Mouse (Mus musculus): ENCODE data around the gene Rprd1b. TPM values are rescaled to one million over a fixed set of nuclear protein-coding genes. Genes with fewer than 3 reads are reported as not detected.
"Not testable (repeated sequence)": the region's sequence is repeated elsewhere in the genome, so short reads cannot be mapped to it uniquely, and the experiment has no call there.

The Rprd1b gene
- polyA plus RNA-seq, 1 experiment from 2014 or later, result 40.7 TPM

- no peak for ATAC-seq
- H3K4me2 ChIP-seq (replicated peaks), result no peak overlapping the region
- no peak overlapping the region for H3K9ac ChIP-seq
- H3K27ac ChIP-seq, result no peak overlapping the region
- H3K9me3 ChIP-seq, result no peaks in the 10 kb centered on the region
- H3K36me3 ChIP-seq, result peaks cover 26% of the 10 kb centered on the region
- H3K27me3 ChIP-seq (replicated peaks), result no peaks in the 10 kb centered on the region
- no peak overlapping the region for H3K4me3 ChIP-seq (replicated peaks)
- WGBS, result 70% methylated on average over 4 of the region's 4 CpGs
- no peaks in the 10 kb centered on the region for H3K4me1 ChIP-seq (replicated peaks)
Observed at GRCm38 (mm10) chr2:158046186-158046585, 17.9 kb downstream of the Rprd1b start.

- Histone ChIP-seq H3K27ac (no peak overlapping the region), H3K36me3 (peaks cover 31% of the 10 kb centered on the region)
- 51% methylated on average over 3 of the region's 3 CpGs for WGBS
Observed at GRCm38 (mm10) chr2:158047903-158048302, 19.6 kb downstream of the Rprd1b start.

GRCm38 (mm10) chr2:158048718-158049117, 20.4 kb downstream of the Rprd1b start:
- Histone ChIP-seq H3K4me2 (replicated peaks) (no peak overlapping the region), H3K27ac (no peak overlapping the region), H3K4me3 (replicated peaks) (no peak overlapping the region), H3K27me3 (replicated peaks) (no peaks in the 10 kb centered on the region), H3K9me3 (no peaks in the 10 kb centered on the region), H3K4me1 (replicated peaks) (no peaks in the 10 kb centered on the region), H3K36me3 (peaks cover 26% of the 10 kb centered on the region), H3K9ac (no peak overlapping the region)
- ATAC-seq, result no peak
- WGBS, result 100% methylated on average over 1 of the region's 1 CpGs

More at GRCm38 (mm10) chr2:158047903-158048302, 19.6 kb downstream of the Rprd1b start:
- H3K4me2 ChIP-seq (replicated peaks), result no peak overlapping the region
- ATAC-seq, result no peak
- no peaks in the 10 kb centered on the region for H3K9me3 ChIP-seq
- H3K4me1 ChIP-seq (replicated peaks), result no peaks in the 10 kb centered on the region
- no peak overlapping the region for H3K9ac ChIP-seq
- no peaks in the 10 kb centered on the region for H3K27me3 ChIP-seq (replicated peaks)
- H3K4me3 ChIP-seq (replicated peaks), result no peak overlapping the region

- Histone ChIP-seq H3K4me1 (replicated peaks) (no peaks in the 10 kb centered on the region), H3K4me2 (replicated peaks) (no peak overlapping the region), H3K9ac (no peak overlapping the region), H3K27ac (no peak overlapping the region), H3K4me3 (replicated peaks) (no peak overlapping the region), H3K9me3 (no peaks in the 10 kb centered on the region), H3K27me3 (replicated peaks) (no peaks in the 10 kb centered on the region), H3K36me3 (peaks cover 21% of the 10 kb centered on the region)
- no peak for ATAC-seq
- 85% methylated on average over 8 of the region's 8 CpGs for WGBS
Observed at GRCm38 (mm10) chr2:158050116-158050515, 21.8 kb downstream of the Rprd1b start.

- Histone ChIP-seq H3K4me2 (replicated peaks) (no peak overlapping the region), H3K9ac (no peak overlapping the region), H3K36me3 (peaks cover 20% of the 10 kb centered on the region), H3K4me1 (replicated peaks) (no peaks in the 10 kb centered on the region), H3K27ac (no peak overlapping the region), H3K9me3 (no peaks in the 10 kb centered on the region), H3K4me3 (replicated peaks) (no peak overlapping the region), H3K27me3 (replicated peaks) (no peaks in the 10 kb centered on the region)
- WGBS, result 89% methylated on average over 3 of the region's 3 CpGs
- no peak for ATAC-seq
Observed at GRCm38 (mm10) chr2:158054596-158054995, 26.3 kb downstream of the Rprd1b start.

- H3K4me2 ChIP-seq (replicated peaks); H3K27me3 ChIP-seq (replicated peaks); H3K9ac ChIP-seq; ATAC-seq; H3K27ac ChIP-seq; H3K4me1 ChIP-seq (replicated peaks); H3K9me3 ChIP-seq; H3K4me3 ChIP-seq (replicated peaks): not testable (repeated sequence)
- 90% methylated on average over 8 of the region's 8 CpGs for WGBS
- H3K36me3 ChIP-seq, result peaks cover 21% of the 10 kb centered on the region
Observed at GRCm38 (mm10) chr2:158055383-158055782, 27.1 kb downstream of the Rprd1b start.

GRCm38 (mm10) chr2:158057030-158057429, 28.7 kb downstream of the Rprd1b start:
- peaks cover 18% of the 10 kb centered on the region for H3K36me3 ChIP-seq
- no peaks in the 10 kb centered on the region for H3K27me3 ChIP-seq (replicated peaks)
- WGBS, result 88% methylated on average over 3 of the region's 3 CpGs
- no peaks in the 10 kb centered on the region for H3K4me1 ChIP-seq (replicated peaks)
- H3K27ac ChIP-seq, result no peak overlapping the region
- ATAC-seq, result no peak
- no peak overlapping the region for H3K9ac ChIP-seq
- H3K9me3 ChIP-seq, result no peaks in the 10 kb centered on the region
- no peak overlapping the region for H3K4me2 ChIP-seq (replicated peaks)
- H3K4me3 ChIP-seq (replicated peaks), result no peak overlapping the region

- Histone ChIP-seq H3K4me1 (replicated peaks) (no peaks in the 10 kb centered on the region), H3K27me3 (replicated peaks) (no peaks in the 10 kb centered on the region), H3K4me2 (replicated peaks) (no peak overlapping the region), H3K9me3 (no peaks in the 10 kb centered on the region), H3K9ac (no peak overlapping the region), H3K4me3 (replicated peaks) (no peak overlapping the region), H3K36me3 (peaks cover 15% of the 10 kb centered on the region), H3K27ac (no peak overlapping the region)
- no peak for ATAC-seq
- 74% methylated on average over 10 of the region's 10 CpGs for WGBS
Observed at GRCm38 (mm10) chr2:158058534-158058933, 30.2 kb downstream of the Rprd1b start.

GRCm38 (mm10) chr2:158059666-158060105, 31.4 kb downstream of the Rprd1b start:
- H3K27ac ChIP-seq, result no peak overlapping the region
- WGBS, result 77% methylated on average over 8 of the region's 8 CpGs
- H3K4me2 ChIP-seq (replicated peaks), result no peak overlapping the region
- ATAC-seq, result no peak
- no peak overlapping the region for H3K9ac ChIP-seq
- no peaks in the 10 kb centered on the region for H3K4me1 ChIP-seq (replicated peaks)
- H3K9me3 ChIP-seq, result no peaks in the 10 kb centered on the region
- peaks cover 14% of the 10 kb centered on the region for H3K36me3 ChIP-seq
- no peaks in the 10 kb centered on the region for H3K27me3 ChIP-seq (replicated peaks)
- no peak overlapping the region for H3K4me3 ChIP-seq (replicated peaks)

GRCm38 (mm10) chr2:158063036-158063435, 34.7 kb downstream of the Rprd1b start:
- Histone ChIP-seq H3K4me3 (replicated peaks) (no peak overlapping the region), H3K9ac (no peak overlapping the region), H3K4me2 (replicated peaks) (no peak overlapping the region), H3K27ac (no peak overlapping the region), H3K4me1 (replicated peaks) (no peaks in the 10 kb centered on the region), H3K36me3 (peaks cover 8% of the 10 kb centered on the region), H3K27me3 (replicated peaks) (no peaks in the 10 kb centered on the region), H3K9me3 (no peaks in the 10 kb centered on the region)
- WGBS, result 89% methylated on average over 3 of the region's 3 CpGs
- no peak for ATAC-seq

GRCm38 (mm10) chr2:158064571-158065048, 36.3 kb downstream of the Rprd1b start:
- Histone ChIP-seq H3K4me1 (replicated peaks) (no peaks in the 10 kb centered on the region), H3K9ac (no peak overlapping the region), H3K9me3 (no peaks in the 10 kb centered on the region), H3K27ac (no peak overlapping the region), H3K4me3 (replicated peaks) (no peak overlapping the region), H3K36me3 (peaks cover 5% of the 10 kb centered on the region), H3K4me2 (replicated peaks) (no peak overlapping the region), H3K27me3 (replicated peaks) (no peaks in the 10 kb centered on the region)
- ATAC-seq, result peak; percentile 36; the same call in 1 of the 2 replicates
- 30% methylated on average over 3 of the region's 3 CpGs for WGBS

- Histone ChIP-seq H3K9me3 (no peaks in the 10 kb centered on the region), H3K4me3 (replicated peaks) (no peak overlapping the region), H3K4me1 (replicated peaks) (no peaks in the 10 kb centered on the region), H3K36me3 (0 out of 2 replicates have a peak, but pooled peaks cover under 1% of the 10 kb centered on the region), H3K4me2 (replicated peaks) (no peak overlapping the region), H3K27ac (no peak overlapping the region), H3K27me3 (replicated peaks) (no peaks in the 10 kb centered on the region), H3K9ac (no peak overlapping the region)
- ATAC-seq, result peak; percentile 47; the same call in 1 of the 2 replicates
- WGBS, result 70% methylated on average over 5 of the region's 5 CpGs
Observed at GRCm38 (mm10) chr2:158065064-158065463, 36.8 kb downstream of the Rprd1b start.

- Histone ChIP-seq H3K4me1 (replicated peaks) (peaks cover 3% of the 10 kb centered on the region; the same call in 1 of the 2 replicates), H3K4me3 (replicated peaks) (no peak overlapping the region), H3K27ac (no peak overlapping the region), H3K9me3 (no peaks in the 10 kb centered on the region), H3K9ac (no peak overlapping the region), H3K36me3 (no peaks in the 10 kb centered on the region), H3K4me2 (replicated peaks) (no peak overlapping the region), H3K27me3 (replicated peaks) (no peaks in the 10 kb centered on the region)
- no peak for ATAC-seq
Observed at GRCm38 (mm10) chr2:158066456-158066855, 38.2 kb downstream of the Rprd1b start.

All from intestine, embryonic 15.5 days (tissue).